ENCODE assay signal across 18 mouse cellular contexts in the genomic region with DNA sequence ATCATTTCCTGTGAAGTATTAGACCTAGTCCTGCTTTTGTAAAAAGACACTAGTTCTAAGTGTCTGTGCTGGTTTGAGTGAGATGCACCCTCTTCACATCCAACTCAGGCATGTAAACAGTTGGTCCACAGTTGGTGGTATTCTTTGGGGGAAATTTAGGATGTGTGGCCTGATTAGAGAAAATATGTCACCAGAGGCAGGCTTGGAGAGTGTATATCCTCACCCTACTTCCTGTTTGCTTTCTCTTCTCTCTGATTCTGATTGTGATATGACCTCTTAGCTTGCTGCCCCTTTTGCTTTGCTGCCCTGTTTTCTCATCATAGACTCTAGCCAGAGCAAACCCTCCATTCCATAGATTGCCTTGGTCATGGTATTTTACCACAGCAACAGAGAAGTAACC. TPM values are rescaled to one million over a fixed set of nuclear protein-coding genes. Genes with fewer than 3 reads are reported as not detected.
A peak's percentile ranks its signal among the peaks of the same experiment; 100 is the strongest.
DNase-seq lines count a peak whose midpoint lies in the region; TF ChIP-seq lines count a peak whose summit lies in the region.
"Had no signal": no experiment of that assay in that cellular context is flagged by ENCODE, and none has a peak within 500 bp of the region (broad histone marks: within the 10 kb centered on the region; RNA-seq: fewer than 3 reads in every experiment).

No protein-coding gene starts in this region.

- no peaks in the 10 kb centered on the region for H3K4me1 ChIP-seq in kidney, adult 2 months (ENCODE audit: control insufficient read depth, insufficient read depth, low read length)
- H3K4me1 ChIP-seq: embryonic facial prominence, embryonic 13.5 days; forebrain, embryonic 12.5 days; hindbrain, embryonic 10.5 days had no signal

- H3K4me3 ChIP-seq in kidney, adult 2 months (ENCODE audit: insufficient read depth, low read depth, low read length), result no peak overlapping the region
- H3K4me3 ChIP-seq: embryonic facial prominence, embryonic 13.5 days; forebrain, embryonic 12.5 days; heart, adult 2 months; heart, embryonic 12.5 days; hindbrain, embryonic 10.5 days had no signal

- no peaks in the 10 kb centered on the region for H3K27me3 ChIP-seq in kidney, adult 2 months (replicated peaks; ENCODE audit: control insufficient read depth, insufficient read depth, low read length)
- H3K27me3 ChIP-seq: embryonic facial prominence, embryonic 13.5 days; forebrain, embryonic 12.5 days; heart, embryonic 12.5 days had no signal

- TF ChIP-seq POLR2A in kidney, adult 2 months (IDR thresholded peaks at IDR 0.05; ENCODE audit: low read depth, low read length), result no peak

- no peak overlapping the region for H3K27ac ChIP-seq in kidney, adult 2 months (ENCODE audit: insufficient read depth, low read depth, low read length)
- H3K27ac ChIP-seq: embryonic facial prominence, embryonic 13.5 days; forebrain, embryonic 12.5 days; heart, adult 2 months; hindbrain, embryonic 10.5 days; hindbrain, embryonic 14.5 days had no signal

- H3K36me3 ChIP-seq in kidney, adult 2 months (ENCODE audit: control insufficient read depth, insufficient read depth, low read length), result no peaks in the 10 kb centered on the region
- H3K36me3 ChIP-seq: embryonic facial prominence, embryonic 13.5 days; forebrain, embryonic 12.5 days; G1E; heart, embryonic 12.5 days; hindbrain, embryonic 10.5 days had no signal

- TF ChIP-seq CTCF in kidney, adult 2 months (conservative IDR thresholded peaks at IDR 0.05; ENCODE audit: insufficient read depth, insufficient read length, low read depth, low read length), result no peak

- DNase-seq in cerebellum, adult 9-10 months, result peak; percentile 9
- DNase-seq in cerebellum, adult 9-11 months, result no peak
- peak; percentile 6 for DNase-seq in T-cell, adult 2 months (ENCODE audit: low spot score)
- DNase-seq in induced T-regulatory cell, adult 2 months (ENCODE audit: low read depth), result peak; percentile 59
- no peak for DNase-seq in kidney, adult 2 months
- DNase-seq in layer of hippocampus, postnatal 25 days (ENCODE audit: extremely low spot score in 1 of 2, low spot score in 1 of 2), result no peak
- no peak for DNase-seq in right cerebral cortex, postnatal 36 days (ENCODE audit: low spot score in 2 of 2)
- DNase-seq: adrenal gland, postnatal 14 days; cerebellum, adult 18-20 months; cerebellum, postnatal 25 days; gastrocnemius, postnatal 10 days; heart, adult 2 months had no signal

RNA-seq across cellular contexts. Expression of gene Itga2, which starts 37.2 kb away (rescaled TPM):
- polyA plus RNA-seq in kidney, adult 2 months (2012; rRNA removed), result 0.30 and 0.58 TPM in 2 replicates
- under 1 TPM; 0.09 to 0.12 TPM for total RNA-seq in layer of hippocampus, postnatal 25 days (2021)
- polyA plus RNA-seq: G1E had no signal

Comparison
In these comparisons a context has a peak if more than half of its experiments do, and no peak if none do; other contexts are left out.
1. DNase-seq: peak in cerebellum, adult 9-10 months (single experiment), T-cell, adult 2 months (single experiment) and induced T-regulatory cell, adult 2 months (single experiment); none in cerebellum, adult 9-11 months (single experiment), kidney, adult 2 months (single experiment), layer of hippocampus, postnatal 25 days (0 of 2) and right cerebral cortex, postnatal 36 days (0 of 2).